Mouse (Mus musculus) adrenal gland, adult 8-10 months (tissue): ENCODE measurements around the gene Chmp6. TPM values are rescaled to one million over a fixed set of nuclear protein-coding genes. Genes with fewer than 3 reads are reported as not detected.

Source experiments
- DNase-seq: peaks from one replicate; pipeline ENCODE4 v3.0.0; 2022
- total RNA-seq, 4 experiments: library from RNA; stranded (reverse); gene quantifications; 2 replicates each; pipeline ENCODE4 v1.2.4; 2022

Chmp6 gene
- total RNA-seq, result 10 to 100 TPM; 36.1 to 46.8 (median 45.7) TPM

GRCm38 (mm10) chr11:119913291-119913934 is at the start of gene Chmp6:
Chmp6 (plus strand) TSS chr11:119913441.
- DNase-seq, result peak; percentile 75

GRCm38 (mm10) chr11:119866837-119867236 is 46.4 kb upstream of the Chmp6 start:
- no peak for DNase-seq

GRCm38 (mm10) chr11:119868138-119868537 is 45.1 kb upstream of the Chmp6 start:
- DNase-seq, result no peak

GRCm38 (mm10) chr11:119868556-119868955 is 44.7 kb upstream of the Chmp6 start:
- no peak for DNase-seq

GRCm38 (mm10) chr11:119871141-119871540 is 42.1 kb upstream of the Chmp6 start:
- DNase-seq, result peak; percentile 26

- DNase-seq, result no peak
Measured at GRCm38 (mm10) chr11:119873643-119874042, 39.6 kb upstream of the Chmp6 start.

GRCm38 (mm10) chr11:119874841-119875240 is 38.4 kb upstream of the Chmp6 start:
- no peak for DNase-seq

- DNase-seq, result no peak
Measured at GRCm38 (mm10) chr11:119875685-119876084, 37.6 kb upstream of the Chmp6 start.

- DNase-seq, result no peak
Measured at GRCm38 (mm10) chr11:119877124-119877523, 36.1 kb upstream of the Chmp6 start.

GRCm38 (mm10) chr11:119879573-119879972 is 33.7 kb upstream of the Chmp6 start:
- no peak for DNase-seq

- DNase-seq, result no peak
Measured at GRCm38 (mm10) chr11:119883646-119884045, 29.6 kb upstream of the Chmp6 start.

GRCm38 (mm10) chr11:119889966-119890365 is 23.3 kb upstream of the Chmp6 start:
- DNase-seq, result no peak

- no peak for DNase-seq
Measured at GRCm38 (mm10) chr11:119891601-119892215, 21.5 kb upstream of the Chmp6 start.

GRCm38 (mm10) chr11:119893667-119894236 is 19.5 kb upstream of the Chmp6 start:
- no peak for DNase-seq

GRCm38 (mm10) chr11:119894634-119895033 is 18.6 kb upstream of the Chmp6 start:
- no peak for DNase-seq

- DNase-seq, result no peak
Measured at GRCm38 (mm10) chr11:119897041-119897440, 16.2 kb upstream of the Chmp6 start.

GRCm38 (mm10) chr11:119898976-119899375 is 14.3 kb upstream of the Chmp6 start:
- DNase-seq, result no peak

GRCm38 (mm10) chr11:119901174-119901573 is 12.1 kb upstream of the Chmp6 start:
- DNase-seq, result no peak

- DNase-seq, result no peak
Measured at GRCm38 (mm10) chr11:119902891-119903290, 10.3 kb upstream of the Chmp6 start.

GRCm38 (mm10) chr11:119904621-119905286 is 8.5 kb upstream of the Chmp6 start:
- no peak for DNase-seq

- no peak for DNase-seq
Measured at GRCm38 (mm10) chr11:119905794-119906193, 7.4 kb upstream of the Chmp6 start.

- no peak for DNase-seq
Measured at GRCm38 (mm10) chr11:119907006-119907650, 6.1 kb upstream of the Chmp6 start.

GRCm38 (mm10) chr11:119907711-119908110 is 5.5 kb upstream of the Chmp6 start:
- no peak for DNase-seq
